Mouse (Mus musculus) heart, adult 18-20 months (tissue): Measurements from ENCODE around the gene Ptpn9. TPM values are rescaled to one million over a fixed set of nuclear protein-coding genes. Genes with fewer than 3 reads are reported as not detected.
"Not testable (repeated sequence)": the region's sequence is repeated elsewhere in the genome, so short reads cannot be mapped to it uniquely, and the experiment has no call there.

Experiments used
- DNase-seq, 2 experiments: peaks; one replicate each; pipeline ENCODE4 v3.0.0; 2021 to 2022; ENCODE audit warnings: mixed read lengths in 1 of 2
- long read RNA-seq, 2 experiments: library from polyadenylated mRNA; stranded (forward); transcript quantifications; one replicate each; pipeline ENCODE4 v2.0.0; 2021
- total RNA-seq, 2 experiments: library from RNA; stranded (reverse); gene quantifications; 2 replicates each; pipeline ENCODE4 v1.2.3; 2021

Ptpn9 gene
- total RNA-seq, result 10 to 100 TPM in 1 of 2 experiments, 1 to 10 TPM in 1; 9.3 to 10.1 TPM
- long read RNA-seq, experiment 1, full-length matches to known transcripts, result 15 of 16 reads
- long read RNA-seq, experiment 1, partial matches to known transcripts, result 1 of 16 reads
- long read RNA-seq, experiment 1, other reads (novel, unspliced or antisense), result 0 of 16 reads
- long read RNA-seq, experiment 2, full-length matches to known transcripts, result 3 of 5 reads
- long read RNA-seq, experiment 2, partial matches to known transcripts, result 0 of 5 reads
- long read RNA-seq, experiment 2, other reads (novel, unspliced or antisense), result 2 of 5 reads

GRCm38 (mm10) chr9:56994286-56995197 lies at the start of gene Ptpn9:
TSS of gene Ptpn9 (plus strand) at chr9:56994923.
- peak; percentile 93 to 94 for DNase-seq

- peak; percentile 49 to 62 for DNase-seq
Observed at GRCm38 (mm10) chr9:56947481-56947880, 47.2 kb upstream of the Ptpn9 start.

- not testable (repeated sequence) for DNase-seq
Observed at GRCm38 (mm10) chr9:56948699-56949098, 46.0 kb upstream of the Ptpn9 start.

- DNase-seq, result peak in 1 of 2 experiments; percentile 10
Observed at GRCm38 (mm10) chr9:56949767-56950166, 45.0 kb upstream of the Ptpn9 start.

DNA sequence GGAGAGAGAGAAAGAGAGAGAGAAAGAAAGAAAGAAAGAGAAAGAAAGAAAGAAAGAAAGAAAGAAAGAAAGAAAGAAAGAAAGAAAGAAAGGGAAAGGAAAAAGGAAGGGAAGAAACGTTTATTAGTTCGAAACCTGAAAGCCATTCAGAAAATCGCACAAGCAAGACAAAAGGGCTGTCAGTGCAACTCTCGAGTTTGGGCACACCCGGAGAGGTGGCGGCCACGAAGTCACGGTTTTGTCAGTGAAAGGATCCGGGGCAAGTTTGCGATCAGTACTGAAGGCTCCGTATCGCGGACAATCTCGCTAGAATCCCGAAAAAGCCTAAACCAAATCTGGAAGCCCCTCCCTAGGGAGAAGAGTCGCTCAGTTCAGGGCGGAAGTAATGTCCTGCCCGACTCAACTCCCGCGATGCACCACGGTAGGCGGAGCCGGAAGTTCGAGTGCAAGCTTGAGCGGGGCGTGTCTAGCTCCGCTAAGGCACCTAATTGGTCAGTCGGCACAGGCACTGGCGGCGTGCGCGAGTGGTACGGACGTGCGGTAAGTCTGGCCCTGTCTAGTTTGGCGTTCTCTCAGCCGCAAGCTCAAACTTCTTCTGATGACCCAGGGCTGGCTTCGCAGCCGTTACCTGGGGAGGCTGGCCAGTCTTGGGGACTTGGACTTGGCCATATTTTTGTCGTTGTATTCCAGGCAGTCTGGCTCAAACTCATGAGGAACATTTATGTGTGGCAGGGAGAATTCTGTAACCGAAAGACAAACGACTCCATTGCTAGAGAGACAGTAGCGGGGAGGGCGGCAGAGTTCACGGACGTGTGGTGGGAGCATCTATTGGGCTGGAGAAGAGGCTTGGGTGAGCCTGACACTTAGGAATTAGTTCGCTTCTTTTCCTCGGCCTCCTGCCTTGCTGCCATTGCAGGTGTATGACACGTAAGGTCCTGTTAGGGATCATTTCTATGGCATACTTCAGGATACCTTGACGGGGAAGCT lies 44.0 kb upstream of the Ptpn9 start, which contains the start of gene Snupn:
Gene Snupn, plus strand, starts transcription at position 465 of the 987 bp plus-strand sequence.
- peak; percentile 99 for DNase-seq

DNA sequence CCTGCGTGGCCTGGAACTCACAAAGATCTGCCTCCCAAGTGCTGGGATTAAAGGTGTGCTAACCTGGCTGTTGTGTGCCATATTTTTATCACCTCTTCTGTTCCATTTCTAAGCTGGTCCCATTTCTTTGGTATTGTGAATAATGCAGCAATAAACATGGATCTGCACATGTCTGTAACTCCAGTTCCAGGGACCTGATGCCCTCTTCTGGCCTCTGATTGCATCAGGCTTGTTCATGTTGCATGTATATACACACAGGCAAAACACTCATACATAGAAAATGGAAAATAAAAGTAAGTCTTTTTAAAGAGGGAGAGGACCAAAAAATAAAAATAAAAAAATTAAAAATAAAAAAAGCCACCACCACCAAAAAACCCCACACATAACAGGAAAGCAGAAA lies 41.2 kb upstream of the Ptpn9 start:
- DNase-seq, result no peak

- DNase-seq, result no peak
Observed at GRCm38 (mm10) chr9:56956966-56957675, 37.6 kb upstream of the Ptpn9 start.

DNA sequence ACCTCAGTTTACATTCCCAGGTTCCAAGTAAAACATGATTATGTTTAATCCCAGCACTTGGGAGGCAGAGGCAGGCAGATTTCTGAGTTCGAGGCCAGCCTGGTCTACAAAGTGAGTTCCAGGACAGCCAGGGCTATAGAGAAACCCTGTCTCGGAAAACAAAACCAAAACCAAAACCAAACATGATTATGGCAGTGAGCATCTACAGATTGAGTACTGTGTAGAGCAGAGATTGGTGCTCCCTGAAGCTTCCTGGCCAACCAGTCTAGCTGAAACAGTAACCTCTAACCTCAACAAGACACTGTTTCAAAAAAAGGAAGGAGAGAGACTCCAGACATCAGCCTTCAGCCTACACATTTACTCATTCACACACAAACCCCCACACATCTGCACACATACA lies 36.0 kb upstream of the Ptpn9 start:
- no peak for DNase-seq

- no peak for DNase-seq
Observed at GRCm38 (mm10) chr9:56961591-56961990, 33.1 kb upstream of the Ptpn9 start.

GRCm38 (mm10) chr9:56970158-56970557 lies 24.6 kb upstream of the Ptpn9 start:
- DNase-seq, result no peak

GRCm38 (mm10) chr9:56973960-56974524 lies 20.7 kb upstream of the Ptpn9 start:
- peak; percentile 10 to 17 for DNase-seq

DNA sequence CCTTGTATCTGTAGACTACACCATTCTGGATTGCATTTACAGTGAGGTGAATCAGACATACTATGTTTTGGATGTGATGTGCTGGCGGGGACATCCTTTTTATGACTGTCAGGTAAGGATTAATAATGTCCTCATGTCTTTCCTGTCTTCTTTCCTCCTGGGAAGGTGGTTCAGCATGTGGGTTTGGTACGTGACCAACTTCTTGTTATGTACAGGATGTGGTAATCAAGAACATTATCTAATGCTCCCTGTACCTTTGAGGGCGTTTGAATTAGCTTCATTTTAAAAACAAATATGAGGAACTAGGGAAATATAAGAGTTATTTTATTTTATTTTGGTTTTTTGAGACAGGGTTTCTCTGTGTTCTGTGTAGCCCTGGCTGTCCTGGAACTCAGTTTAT lies 19.5 kb upstream of the Ptpn9 start:
- DNase-seq, result no peak

DNA sequence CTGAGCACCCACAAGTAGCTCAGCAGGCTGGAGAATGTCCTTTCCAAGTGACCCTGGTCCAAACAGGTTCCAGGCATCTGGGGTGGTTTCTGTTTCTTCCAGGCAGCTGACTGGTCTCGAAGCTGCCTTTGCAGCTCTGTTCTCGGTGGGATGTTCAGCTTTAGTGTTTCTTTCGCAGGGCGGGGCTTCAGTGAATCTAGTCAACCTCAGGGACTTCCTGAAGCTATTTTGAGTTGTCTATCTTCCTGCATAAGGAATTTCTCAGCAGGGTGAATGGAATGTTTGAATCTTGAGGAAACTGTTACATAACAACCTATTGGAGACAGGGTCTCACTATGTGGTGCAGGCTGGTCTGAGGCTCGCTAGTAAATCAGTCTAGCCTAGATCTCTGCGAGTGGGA lies 14.5 kb upstream of the Ptpn9 start:
- no peak for DNase-seq

DNA sequence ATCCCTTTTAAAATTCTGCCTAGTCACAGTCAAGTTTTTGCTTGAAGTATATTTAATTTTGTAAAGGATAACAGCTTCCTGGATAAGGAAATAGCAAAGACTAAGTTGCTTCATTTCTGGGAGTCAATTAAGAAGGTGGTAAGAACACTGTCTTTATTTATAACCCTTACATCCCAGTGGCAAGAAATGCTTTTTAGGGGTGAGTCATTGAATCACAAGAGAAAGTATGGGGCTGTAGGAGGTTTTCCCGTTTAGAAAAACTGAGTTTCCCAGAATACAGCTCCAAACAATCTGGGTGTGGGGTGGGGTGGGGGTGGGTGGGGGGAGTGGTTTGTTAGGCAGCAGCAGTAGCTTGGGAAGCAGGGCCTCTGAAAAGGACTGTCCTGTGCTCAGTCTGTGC lies 13.2 kb upstream of the Ptpn9 start:
- no peak for DNase-seq

DNA sequence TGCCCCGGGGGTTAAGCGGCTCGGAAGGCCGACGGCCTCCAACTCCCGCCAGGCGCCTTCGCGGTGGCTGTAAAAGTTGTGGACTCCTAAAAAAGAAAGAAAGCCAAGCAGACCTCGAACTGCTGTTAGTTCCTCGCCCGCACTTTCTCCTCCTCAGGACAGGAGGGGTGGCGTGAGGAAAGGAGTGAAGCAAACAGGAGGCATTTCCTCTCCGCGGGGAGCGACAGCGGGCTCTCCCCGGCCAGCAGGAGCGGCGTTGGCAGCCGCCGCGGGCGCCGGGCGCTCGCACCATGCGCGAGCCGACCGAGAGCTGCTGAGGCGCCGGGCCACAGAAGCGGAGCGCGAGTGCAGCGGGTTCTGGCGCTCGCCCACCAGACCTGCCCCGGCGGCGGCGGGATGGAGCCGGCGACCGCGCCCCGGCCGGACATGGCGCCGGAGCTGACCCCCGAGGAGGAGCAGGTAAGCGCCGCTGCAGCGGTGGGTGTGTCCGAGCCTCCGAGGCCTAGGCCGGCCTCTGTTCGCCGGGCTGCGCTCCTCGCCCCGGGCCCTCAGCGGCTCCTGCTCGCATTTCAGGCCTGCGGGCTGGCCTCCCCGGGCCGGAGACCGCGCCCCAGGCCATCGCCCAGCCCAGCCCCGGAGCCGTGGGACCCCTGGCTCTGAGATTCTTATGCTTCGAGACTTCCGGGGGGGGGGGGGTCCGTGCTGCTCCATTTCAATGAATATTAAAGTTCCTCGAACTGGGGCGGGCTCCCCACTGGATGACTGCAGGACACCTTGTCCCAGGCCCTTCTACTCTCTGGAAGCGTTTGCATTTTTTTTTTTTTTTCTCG lies 690 bp downstream of the Ptpn9 start:
- peak; percentile 63 to 70 for DNase-seq

DNA sequence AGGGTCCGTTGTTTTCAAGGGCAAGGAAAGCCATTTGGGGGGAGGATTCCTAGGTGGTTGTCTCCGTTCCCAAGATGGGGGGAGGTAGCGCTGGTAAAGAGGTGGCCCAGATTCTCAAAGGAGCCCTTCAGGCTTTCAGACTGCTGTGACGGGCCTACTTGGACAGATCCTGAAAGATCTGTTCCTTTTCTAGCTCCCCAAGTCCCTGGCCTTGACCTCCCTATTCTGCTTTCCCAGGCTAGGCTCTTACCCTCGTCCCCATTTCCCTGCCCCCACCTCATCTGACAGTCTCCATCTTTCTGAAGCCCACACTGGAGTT lies 1.3 kb downstream of the Ptpn9 start:
- peak; percentile 20 to 48 for DNase-seq

DNA sequence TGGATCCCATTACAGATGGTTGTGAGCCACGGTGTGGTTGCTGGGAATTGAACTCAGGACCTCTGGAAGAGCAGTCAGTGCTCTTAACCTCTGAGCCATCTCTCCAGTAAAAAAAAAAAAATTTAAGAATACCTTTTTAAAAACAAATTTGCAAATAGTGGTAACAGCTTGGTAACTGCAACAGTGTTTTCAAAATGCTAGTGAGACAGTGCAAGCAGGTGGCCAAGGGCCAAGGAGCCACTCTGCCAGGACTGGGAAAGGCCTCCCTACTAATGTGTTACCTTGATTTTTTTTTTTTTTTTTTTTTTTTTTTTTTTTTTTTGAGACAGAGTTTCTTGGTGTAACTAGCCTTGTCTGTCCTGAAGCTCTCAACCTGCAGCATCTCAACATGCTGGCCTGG lies 2.5 kb downstream of the Ptpn9 start:
- not testable (repeated sequence) for DNase-seq

DNA sequence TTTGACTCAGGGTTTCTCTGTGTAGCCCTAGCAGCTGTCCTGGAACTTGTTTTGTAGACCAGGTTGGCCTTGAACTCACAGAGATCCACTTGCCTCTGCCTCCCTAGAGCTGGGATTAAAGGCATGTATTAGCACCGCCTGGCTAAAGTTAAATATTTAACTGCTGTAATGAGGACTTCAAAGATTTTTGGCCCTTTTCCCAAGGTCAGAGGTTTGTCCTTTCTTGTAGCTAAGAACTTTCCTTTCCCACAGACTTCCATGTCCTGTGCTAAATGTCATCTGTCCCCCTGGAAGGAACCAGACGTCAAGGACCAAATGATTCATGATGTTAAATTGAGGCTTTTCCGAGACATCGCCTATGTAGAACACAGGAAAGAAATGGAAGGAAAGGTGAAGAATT lies 8.3 kb downstream of the Ptpn9 start:
- DNase-seq, result peak in 1 of 2 experiments; percentile 39

- DNase-seq, result no peak
Observed at GRCm38 (mm10) chr9:57012393-57012792, 17.7 kb downstream of the Ptpn9 start.

- no peak for DNase-seq
Observed at GRCm38 (mm10) chr9:57012895-57013294, 18.2 kb downstream of the Ptpn9 start.
